Mouse (Mus musculus) telencephalon, adult 2 months (tissue): ENCODE measurements at regions not wholly inside any gene's neighbourhood (a gene's known extent, or its start where the extent isn't known, plus 50 kb on each side); places are given as distances from the start of the nearest gene placed in this dataset.
"Not testable (repeated sequence)": the region's sequence is repeated elsewhere in the genome, so short reads cannot be mapped to it uniquely, and the experiment has no call there.

ENCODE experiments used
- DNase-seq: peaks from one replicate; pipeline ENCODE4 v3.0.0-alpha.2; 2011; ENCODE audit warnings: low read depth, low spot score

DNA sequence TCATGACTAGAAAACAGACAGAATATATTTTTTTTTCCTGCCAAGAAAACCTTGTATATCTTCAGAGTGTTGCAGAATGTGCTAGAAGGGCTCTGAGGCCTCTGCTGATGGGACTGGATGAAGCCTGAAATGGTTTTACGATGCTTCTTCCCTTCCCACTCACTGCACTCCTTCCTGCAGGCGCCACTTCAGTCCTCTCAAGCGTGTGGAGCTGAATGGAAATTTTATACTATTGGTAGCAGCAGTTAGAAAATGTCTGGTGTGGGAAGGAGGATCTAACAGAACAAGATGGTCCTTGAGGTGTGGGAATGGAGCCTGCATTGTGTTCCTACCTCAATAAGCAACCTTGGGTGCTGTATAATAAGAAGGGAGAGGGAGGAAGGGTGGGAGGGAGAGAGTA, 166.1 kb upstream of the Smlr1 start:
- no peak for DNase-seq

GRCm38 (mm10) chr10:25695798-25696197, 159.7 kb upstream of the Smlr1 start:
- no peak for DNase-seq

DNA sequence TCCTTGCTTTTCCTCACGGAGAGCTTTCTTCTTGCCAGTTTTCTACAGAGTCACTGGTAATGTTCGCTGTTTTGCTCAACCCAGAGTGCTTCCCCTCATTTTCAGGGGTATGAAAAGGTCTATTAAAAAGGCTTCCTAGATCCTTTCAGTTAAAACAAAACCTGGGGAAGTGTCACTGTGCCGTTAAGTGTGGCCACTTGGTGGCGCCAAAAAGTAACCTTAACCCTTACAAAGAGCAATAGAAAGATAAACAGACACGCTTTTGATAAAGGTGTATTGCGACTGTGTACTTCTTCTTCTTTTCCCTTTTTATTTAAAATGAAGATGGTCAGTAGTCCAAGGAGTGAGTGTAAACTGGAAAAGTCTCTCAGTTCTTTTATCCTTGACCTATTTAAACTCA, 145.2 kb upstream of the Smlr1 start:
- DNase-seq, result no peak

- peak; percentile 55 for DNase-seq
Measured at GRCm38 (mm10) chr10:25677889-25678288, 141.8 kb upstream of the Smlr1 start.

DNA sequence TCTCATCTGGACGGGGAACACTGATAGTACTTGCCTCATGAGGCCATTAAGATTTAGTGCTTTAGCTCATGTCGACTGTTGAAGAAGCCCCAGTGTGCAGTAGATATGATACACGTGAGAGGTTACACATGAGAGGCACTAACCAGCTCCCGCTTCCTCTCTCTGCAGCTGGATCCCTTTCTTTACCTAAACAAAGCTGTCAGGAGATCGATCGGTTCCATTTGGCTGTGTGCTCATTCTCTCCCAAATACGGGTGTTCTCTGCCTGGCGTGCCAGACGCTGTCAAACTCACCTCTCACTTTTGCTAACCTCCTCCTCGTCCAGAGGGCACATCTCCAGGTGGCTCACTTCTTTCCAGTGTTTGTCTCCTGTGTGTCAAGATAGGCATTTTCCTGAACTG, 139.3 kb upstream of the Smlr1 start:
- no peak for DNase-seq

DNA sequence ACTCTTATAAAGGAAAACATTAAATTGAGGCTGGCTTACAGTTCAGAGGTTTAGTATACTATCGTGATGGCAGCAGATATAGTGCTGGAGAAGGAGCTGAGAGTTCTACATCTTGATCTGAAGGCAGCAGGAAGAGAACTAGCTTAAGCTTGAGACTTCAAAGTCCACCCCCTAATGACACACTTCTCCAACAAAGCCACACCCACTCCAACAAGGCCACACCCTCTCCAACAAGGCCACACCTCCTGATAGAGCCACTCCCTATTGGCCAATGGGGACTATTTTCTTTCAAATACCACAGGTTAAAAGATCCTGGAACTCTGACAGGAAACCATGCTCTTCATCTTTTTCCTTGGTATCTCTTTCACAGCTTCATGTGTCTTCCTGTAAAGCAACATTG, 134.0 kb upstream of the Smlr1 start:
- no peak for DNase-seq

GRCm38 (mm10) chr10:25652742-25653563, 116.9 kb upstream of the Smlr1 start:
- DNase-seq, result no peak

- DNase-seq, result no peak
Measured at GRCm38 (mm10) chr10:25647740-25648139, 111.7 kb upstream of the Smlr1 start.

DNA sequence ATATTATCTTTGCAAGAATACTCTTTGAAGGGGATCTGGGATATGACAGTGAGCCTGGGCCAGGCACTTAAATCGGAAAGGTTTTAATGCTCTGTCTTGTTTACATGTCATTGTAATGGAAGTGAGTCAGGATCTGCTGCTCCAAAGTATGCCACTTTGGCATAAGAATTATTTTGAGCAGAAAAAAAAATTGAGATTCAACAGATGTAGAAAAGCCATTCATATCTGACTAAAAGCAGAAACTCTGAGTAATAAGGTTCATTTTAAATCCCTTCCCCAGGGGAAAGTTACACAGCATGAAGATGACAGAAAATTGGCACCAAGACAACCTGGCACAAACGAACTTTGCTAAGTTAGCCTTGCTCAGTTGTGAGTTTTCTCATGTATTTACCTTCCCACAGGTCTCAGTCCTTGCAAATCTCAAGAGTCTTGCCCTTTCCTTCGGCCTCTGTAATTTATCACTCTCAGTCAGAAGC, 107.5 kb upstream of the Smlr1 start:
- no peak for DNase-seq

DNA sequence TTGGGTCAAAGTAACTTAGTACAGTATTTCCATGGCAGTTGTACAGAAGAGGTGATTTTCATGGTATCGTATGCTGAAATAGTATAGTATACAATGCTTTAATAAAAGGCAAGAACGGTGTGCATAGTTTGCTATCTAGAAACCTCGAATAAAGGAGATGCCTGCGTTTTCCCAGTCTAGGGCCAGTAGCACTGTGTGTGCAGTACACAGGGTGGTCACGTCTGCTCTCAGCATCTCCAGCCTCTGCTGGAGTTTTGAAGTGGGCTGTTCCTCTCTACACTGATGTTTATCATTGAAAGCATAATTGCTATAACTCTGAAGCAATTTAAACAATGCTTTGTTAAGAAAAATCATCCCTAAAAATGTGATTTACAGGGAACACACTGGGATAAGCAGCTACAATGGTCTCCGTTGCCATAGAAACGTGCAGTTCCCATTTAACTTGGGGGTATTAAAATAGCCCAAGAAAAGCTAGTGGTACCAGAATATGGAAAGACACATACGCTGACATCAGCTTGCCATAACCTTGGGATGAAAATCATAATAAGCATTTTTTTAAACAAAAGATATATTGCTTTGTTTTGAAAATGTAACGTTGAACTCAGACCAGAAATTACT, 106.1 kb upstream of the Smlr1 start:
- DNase-seq, result no peak

- DNase-seq, result no peak
Measured at GRCm38 (mm10) chr10:25633058-25633614, 97.1 kb upstream of the Smlr1 start.

- no peak for DNase-seq
Measured at GRCm38 (mm10) chr10:25632306-25632705, 96.2 kb upstream of the Smlr1 start.

DNA sequence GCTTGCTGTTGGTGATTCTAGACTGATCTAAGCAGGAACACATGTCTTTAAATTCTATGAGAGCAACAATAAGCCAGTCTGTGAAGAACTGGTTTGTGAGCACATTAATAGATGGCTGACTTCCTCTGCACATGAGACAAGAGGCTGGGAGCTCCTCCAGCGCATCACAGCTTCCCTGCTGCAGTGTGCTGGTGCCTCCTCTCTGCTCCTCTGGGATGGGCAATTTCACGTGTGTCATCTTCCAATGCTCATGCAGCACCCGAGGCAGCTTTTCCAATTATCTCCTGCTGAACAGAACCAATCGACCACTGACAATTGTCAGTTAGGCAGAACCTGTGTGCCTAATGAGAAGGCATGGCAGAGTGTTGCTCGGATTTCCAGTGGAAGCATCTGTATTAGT, 86.5 kb upstream of the Smlr1 start:
- no peak for DNase-seq

DNA sequence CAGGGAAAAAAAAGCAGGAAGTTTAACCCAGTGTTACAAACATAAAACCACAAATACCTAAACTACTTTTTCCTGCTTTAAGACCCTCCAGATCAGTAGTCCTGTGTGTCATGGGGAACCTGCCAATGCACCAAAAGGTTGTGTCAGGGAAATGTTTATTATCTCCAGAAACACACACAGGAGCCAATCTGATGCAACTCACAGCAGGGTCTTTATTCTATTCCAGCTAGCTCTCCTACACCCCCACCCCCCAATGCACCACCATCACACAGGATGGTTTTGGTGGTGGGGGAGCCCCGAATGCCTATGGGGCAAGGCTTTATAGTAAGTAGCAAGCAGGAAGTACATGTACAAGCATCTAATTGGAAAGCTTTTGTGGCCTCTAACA, 85.7 kb upstream of the Smlr1 start:
- not testable (repeated sequence) for DNase-seq

GRCm38 (mm10) chr10:25620939-25621746, 85.1 kb upstream of the Smlr1 start:
- DNase-seq, result no peak

DNA sequence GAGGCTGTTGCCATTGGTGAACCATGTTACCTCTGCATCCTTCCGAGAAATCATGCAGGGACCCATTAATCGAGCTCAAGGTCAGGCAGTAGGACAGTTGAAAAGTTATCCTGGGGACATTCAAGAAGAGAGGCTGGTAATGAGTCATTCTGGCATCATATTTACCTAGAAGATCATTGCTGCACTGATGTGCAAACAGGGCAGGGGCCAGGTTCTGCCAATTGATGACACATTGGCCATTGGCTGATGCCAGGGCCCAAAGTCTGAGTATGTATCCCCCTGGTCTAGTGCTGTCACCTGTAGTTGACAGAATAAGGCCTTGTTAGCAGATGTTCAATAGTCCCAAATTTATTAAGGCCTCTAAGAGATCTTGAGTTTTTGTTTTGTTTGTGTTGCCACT, 83.6 kb upstream of the Smlr1 start:
- DNase-seq, result no peak

DNA sequence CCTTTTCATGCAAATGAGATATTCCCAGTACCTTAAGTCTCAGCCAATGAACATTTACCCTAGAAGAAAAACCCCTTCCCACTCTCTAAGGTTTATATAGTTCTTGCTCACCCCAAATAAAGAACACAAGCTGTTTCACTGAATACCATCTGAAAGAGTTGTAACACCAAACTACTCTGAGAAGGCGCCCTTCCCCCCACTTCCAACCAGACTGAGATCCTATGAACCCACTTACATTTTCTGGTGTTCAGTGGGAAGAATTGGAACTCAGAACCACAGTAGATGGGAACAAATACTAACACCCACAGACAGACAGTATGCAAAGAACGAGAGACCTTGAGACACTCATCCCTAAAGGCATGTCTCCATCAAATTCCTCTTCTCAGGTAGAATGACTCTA, 65.4 kb upstream of the Smlr1 start:
- no peak for DNase-seq

- no peak for DNase-seq
Measured at GRCm38 (mm10) chr10:25589316-25589645, 53.2 kb upstream of the Smlr1 start.

GRCm38 (mm10) chr10:25588611-25589315, 52.7 kb upstream of the Smlr1 start:
- no peak for DNase-seq
